Mouse (Mus musculus): ENCODE results near the gene Klf3. TPM values are rescaled to one million over a fixed set of nuclear protein-coding genes. Genes with fewer than 3 reads are reported as not detected.

Gene Klf3
- total RNA-seq, 1 experiment from 2014 or later, result 74.6 TPM

GRCm38 (mm10) chr5:64835295-64835694 is 32.1 kb downstream of the Klf3 start:
- no peak for DNase-seq

DNA sequence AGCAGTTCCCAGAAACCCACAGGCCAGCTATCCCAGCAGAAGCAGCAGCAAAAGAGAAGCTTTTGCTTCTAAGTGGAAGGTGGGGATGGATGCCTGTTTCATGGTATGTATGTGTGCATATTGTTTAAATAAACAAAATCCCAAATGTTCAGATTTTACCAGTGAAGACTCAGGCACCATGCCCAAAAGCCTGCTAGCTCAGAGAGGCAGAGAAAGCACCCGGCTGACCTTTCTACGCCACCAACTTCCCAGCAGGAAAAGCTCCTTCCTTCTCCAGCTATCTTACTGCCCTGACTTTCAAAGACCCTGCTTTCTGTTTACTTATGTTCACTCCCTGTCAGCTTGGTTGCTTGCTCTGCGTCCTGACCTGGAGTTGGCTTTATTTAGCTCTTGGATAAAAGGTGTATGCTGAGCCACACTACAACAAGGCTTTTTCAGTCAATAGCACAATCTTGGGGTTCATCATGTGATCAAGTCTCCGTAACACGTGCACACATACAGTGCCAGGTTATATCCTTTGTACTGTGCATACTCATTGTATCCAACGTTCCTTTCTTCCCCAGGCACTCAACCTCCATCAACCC is 35.9 kb downstream of the Klf3 start:
- DNase-seq, result no peak

GRCm38 (mm10) chr5:64840087-64840486 is 36.9 kb downstream of the Klf3 start:
- DNase-seq, result no peak

DNA sequence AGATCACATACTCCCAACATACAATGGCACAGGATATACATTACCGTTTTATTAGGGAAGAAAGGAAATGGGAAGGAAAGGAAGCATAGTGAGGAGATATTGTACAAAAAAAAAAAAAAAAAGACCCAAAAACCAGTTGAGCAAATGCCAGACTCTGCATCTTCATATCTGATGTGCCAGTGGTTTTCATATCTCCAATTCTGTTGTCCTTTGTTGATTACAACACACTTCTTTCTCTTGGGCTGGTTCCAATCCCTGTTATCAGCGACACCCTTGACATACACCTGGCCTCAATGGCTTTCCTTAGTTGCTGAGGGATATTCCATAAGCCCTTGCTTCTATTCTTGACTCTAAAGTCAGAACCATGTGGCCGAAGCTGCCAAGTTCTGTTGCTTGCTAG is 41.4 kb downstream of the Klf3 start:
- no peak for DNase-seq

DNA sequence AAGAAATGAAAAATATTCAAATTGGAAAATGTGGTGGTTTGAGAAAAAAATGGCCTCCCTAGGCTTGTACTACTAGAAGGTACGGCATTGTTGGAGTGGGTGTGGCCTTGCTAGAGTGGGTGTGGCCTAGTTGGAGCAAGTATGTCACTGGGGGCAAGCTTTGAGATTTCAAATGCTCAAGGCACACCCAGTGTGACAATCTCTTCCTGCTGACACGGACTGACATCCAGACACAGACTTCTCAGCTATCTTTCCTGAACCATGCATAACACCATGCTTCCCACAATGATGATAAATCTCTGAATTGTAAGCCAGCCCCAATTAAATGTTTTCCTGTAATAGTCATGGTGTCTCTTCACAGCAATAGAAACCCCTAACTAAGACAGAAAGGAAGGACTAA is 44.1 kb downstream of the Klf3 start:
- no peak for DNase-seq

DNA sequence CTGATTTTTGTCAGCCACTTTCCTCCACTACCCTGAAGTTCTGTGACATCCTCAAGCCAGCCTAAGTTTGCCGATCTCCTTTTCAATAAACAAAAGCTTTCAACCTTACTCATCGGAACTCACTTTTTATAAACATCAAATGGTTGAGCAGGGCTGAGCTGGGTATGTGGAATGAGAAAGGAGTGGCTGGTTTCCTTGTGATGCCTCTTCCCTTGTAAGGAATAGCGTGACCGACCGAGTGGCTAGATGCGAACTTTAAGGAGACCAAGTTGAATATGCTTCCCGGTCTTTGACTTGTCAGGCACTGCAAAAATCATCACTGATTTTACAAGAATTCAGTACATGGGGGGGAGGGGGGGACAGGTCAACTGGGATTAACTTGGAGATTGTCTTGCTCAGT is 46.7 kb downstream of the Klf3 start:
- DNase-seq, result no peak

DNA sequence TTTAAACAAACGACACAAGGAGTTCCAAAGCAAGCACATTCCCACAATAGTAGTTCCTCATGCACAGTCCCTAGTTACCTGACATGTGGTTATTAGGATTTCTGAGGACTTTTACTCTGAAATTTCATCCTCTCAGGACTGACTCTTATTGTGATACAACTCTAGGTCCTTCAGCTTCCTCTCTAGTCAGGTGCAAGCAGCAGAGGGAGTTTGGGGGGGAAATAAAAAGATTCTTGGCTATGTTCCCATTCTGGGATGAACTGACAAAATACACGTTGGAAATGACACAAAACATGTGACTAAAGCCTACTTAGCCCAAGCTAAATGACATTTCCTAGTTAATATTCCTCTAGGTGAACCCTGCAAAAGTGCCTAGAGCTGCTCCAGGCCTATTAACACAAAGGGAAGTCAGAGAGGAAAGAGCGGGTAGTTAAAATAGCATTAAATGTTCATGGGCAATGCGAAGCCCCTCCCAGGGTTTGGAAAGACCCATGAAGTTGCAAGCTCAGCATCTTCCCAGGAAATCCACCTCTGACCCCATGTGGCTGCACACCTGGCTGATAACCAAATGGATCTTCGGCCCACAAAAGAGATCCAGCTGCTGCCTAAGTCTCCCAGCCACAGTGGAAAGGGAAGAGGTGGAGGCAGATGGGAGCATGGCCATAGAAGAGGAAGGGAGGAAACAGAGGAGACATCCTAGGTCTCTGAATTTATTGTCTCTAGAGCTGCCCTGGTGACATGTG is 49.6 kb downstream of the Klf3 start:
- no peak for DNase-seq

DNA sequence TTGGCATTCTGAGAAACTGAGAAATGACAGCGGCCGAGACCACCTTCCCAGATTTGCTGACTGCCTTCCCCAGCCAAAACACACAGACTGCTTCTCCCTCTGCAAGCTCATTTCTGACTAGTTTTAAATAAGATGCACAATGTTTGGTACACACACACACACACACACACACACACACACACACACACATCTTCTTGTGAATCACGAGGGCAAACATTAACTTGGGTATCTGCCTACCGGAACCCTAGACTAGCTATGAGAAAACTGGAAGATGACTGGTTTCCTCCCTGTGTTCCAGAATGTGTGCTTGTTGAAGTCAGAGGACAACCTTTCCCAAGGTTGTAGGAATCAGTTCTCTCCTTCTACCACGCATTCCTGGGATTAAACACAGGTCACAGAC is 50.2 kb downstream of the Klf3 start:
- DNase-seq, result no peak

GRCm38 (mm10) chr5:64855199-64855598 is 52.0 kb downstream of the Klf3 start:
- no peak for DNase-seq

- no peak for DNase-seq
Observed at GRCm38 (mm10) chr5:64860900-64861470, 57.8 kb downstream of the Klf3 start.

DNA sequence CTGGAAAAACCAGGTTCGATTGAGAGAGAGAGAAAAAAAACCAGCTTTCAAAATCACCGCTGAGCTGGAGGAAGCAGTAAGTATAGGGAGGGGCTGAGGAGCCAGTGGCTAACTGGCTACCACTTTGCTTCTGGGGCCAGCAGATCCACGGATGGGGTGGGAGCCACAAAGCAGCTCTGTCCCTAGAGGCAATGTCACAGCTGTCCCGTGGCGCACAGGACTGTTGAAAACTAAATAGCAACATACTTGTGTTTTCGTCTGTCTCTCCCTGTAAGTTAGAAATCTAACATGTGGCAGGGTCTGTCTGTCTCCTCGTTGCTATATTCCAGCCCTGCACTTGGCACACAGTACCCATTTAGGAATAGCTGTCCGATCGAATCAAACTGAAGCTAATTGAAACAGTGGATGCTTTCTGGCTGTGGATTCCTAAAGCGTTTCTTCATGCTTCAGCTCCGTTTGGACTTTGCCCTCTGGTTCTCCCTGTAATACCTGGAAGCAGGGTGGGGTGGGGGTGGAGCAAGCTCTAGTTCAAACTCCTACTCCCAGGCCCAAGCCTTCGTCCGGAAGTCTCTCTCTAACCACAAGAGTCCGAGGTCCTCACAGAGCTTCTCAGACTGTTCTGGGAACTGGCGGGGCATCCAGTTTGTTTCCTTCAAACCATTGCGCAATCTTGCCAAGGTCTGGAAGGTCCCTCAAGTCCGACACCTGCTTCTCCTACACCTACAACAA is 58.4 kb downstream of the Klf3 start:
- DNase-seq, result no peak

- no peak for DNase-seq
Observed at GRCm38 (mm10) chr5:64862269-64862668, 59.1 kb downstream of the Klf3 start.

DNA sequence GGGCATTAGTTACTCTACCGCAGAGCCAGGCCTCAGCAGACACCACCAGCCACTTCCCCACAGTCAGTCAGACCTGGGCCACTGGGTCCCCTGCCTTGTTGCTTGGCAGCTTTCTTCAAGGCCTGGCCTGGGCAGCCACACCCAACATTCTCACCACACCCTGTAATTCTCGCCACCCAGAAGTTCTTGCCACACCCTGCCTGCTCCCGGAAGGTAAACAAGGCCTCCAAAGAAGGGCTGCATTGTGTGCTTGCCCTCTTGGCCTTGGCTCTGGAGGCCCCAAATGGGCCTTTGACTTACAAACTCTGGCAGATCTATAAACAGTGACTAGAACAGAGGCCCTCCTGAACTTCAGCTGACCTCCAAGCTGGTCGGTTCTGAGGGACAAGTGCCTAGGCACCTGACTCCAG is 61.5 kb downstream of the Klf3 start:
- no peak for DNase-seq

DNA sequence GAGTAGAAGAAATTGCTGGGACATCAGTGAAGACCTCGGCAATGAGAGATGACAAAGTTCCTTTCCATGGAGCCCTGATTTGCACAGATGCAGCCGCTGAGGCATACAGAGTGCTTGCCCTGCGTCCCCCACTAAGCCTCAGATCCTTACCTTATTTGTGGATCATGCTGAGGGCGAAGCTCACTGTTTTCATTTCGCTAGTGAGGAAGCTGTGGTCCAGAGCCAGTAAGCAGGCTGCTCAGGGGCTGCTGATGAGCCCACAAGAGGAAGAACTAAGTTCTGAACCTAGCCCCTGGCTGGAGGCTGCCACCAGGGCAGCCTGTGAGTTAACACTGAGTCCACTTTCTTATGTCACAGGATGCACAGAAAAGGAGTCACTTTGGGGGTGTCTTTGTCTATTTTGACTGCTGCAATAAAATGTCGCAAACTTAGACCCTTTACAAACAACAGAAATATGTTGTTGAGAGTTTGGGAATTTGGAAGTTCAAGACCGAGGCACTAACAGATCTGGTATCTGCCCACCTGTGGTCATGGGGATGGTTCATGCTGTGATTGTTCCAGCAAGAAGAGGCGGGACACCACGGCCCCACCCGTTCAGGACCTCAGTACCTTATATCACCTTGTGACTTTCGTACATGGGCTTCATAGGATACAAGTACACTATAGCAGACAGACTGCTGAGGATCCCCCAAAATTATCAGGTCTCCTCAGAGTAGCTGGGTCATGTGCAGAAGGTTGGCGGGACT is 62.2 kb downstream of the Klf3 start:
- no peak for DNase-seq

DNA sequence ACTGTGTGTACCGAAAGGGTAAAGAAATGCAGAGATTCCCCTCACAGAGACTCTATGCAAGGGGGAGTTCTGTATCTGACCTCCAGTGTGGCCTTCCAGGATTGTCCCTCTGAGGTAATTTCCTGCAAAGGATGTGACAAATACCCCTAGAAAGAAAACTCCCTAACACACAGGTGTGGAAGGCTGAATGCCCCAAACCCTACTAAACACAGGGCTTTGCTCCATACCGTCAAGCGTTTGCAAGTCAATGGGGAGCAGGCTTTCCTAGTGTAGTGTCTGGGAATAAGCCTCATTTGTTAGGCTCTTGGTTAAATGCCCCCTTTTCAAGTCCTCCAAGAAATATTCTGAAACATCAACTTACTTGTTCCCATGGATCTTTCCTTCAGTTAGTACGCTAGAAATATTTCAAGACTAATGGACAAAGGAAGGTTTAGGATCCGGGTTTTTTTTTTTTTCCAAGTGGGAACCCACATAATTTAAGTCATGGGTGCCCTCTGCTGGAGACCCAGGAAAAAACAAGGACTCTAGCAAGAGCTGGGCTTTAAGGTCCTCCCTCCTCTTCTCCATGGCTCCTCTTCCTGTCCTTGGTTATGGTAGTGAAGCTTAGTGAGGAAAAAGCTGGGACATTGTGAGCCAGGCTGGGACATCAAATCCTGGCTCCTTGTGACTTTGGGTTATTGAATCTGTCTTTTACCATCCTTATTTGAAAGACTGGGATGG is 63.3 kb downstream of the Klf3 start:
- peak; percentile 80 for DNase-seq

DNA sequence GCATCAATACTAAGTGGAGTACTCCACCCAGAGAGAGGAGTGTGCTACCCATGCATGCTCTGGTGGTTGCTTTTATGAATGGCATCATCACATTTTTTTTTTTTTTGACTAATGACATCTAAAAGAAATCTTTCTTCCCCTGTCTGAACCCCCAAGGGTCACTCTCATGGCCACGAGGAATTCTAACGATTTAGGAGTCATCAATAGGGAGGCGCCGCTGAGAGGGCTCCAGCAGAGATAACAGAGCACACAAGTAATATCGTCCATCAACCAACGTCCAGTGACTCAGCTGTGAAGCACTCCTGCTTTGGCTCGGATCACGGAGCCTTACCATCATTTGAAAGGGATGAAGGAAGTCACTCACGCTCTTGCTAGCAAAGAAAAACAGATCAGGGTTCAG is 63.9 kb downstream of the Klf3 start:
- peak; percentile 23 for DNase-seq

- no peak for DNase-seq
Observed at GRCm38 (mm10) chr5:64867551-64867950, 64.4 kb downstream of the Klf3 start.

GRCm38 (mm10) chr5:64876086-64876830 is 73.1 kb downstream of the Klf3 start:
- DNase-seq, result no peak

- DNase-seq, result no peak
Observed at GRCm38 (mm10) chr5:64877235-64878026, 74.2 kb downstream of the Klf3 start.

DNA sequence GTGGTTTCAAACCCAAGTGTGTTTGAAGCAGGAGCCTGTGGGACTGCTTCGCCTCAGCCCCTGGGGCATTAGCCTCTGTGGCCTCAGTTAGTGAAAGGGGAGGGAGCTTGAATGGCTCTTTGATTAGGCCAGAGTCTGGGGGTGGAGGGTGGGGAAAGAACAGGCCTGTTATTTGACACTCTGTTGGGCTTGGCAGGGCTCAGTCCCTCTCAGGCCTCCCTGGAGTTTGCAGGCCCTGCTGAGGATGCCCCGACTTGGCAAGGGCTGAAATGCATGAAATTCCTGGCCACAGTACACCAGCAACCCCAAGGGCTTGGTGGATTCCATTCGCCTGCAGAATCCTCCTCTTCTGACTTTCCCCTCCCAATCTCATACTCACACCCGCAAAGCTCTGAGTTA is 74.8 kb downstream of the Klf3 start:
- DNase-seq, result no peak
